ENCODE assay signal across 23 mouse cellular contexts in the genomic region with DNA sequence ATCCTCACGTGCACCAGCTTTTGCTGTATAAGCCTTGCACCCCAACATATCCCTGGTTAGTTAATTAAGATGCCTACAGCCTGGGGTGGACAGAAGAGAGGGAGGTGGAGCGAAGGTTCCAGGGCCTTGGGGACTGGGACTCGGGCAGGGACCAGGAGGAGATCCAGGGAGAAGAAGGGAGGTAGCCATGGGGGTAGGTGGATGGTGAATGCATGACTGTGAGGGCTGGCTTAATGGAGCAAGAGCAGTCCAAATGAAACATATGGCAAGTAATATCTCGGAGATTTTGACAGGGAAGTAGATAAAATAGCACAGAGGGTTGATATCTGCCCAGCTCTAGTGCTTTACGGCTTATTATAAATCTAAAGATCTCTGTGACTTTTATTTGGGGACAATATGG. TPM values are rescaled to one million over a fixed set of nuclear protein-coding genes. Genes with fewer than 3 reads are reported as not detected.
DNase-seq lines count a peak whose midpoint lies in the region; ATAC-seq and TF ChIP-seq lines count a peak whose summit lies in the region.
"Had no signal": no experiment of that assay in that cellular context is flagged by ENCODE, and none has a peak within 500 bp of the region (broad histone marks: within the 10 kb centered on the region; RNA-seq: fewer than 3 reads in every experiment).

No protein-coding gene starts in this region.

- H3K4me1 ChIP-seq in cerebellum, adult 2 months (ENCODE audit: control insufficient read depth, insufficient read depth, low read length): peaks cover 46% of the 10 kb centered on the region
- H3K4me1 ChIP-seq: embryonic facial prominence, embryonic 13.5 days; forebrain, embryonic 12.5 days had no signal

- ATAC-seq in cerebellum, adult (ENCODE audit: insufficient number of reproducible peaks, low FRiP score, low TSS enrichment): 0 out of 2 replicates have a peak, but pooled peaks have one; percentile 17
- ATAC-seq: activated CD4-positive, CD25-positive, alpha-beta regulatory T cell, adult 4 months; CD4-positive, CD25-positive, alpha-beta regulatory T cell, adult 4 months; forebrain, embryonic 14.5 days; forebrain, embryonic 16.5 days; Patski had no signal

- 28% methylated on average over 5 of the region's 5 CpGs for WGBS in cerebellum, adult 2 months

- TF ChIP-seq POLR2A in cerebellum, adult 2 months (IDR thresholded peaks at IDR 0.05; ENCODE audit: borderline replicate concordance, insufficient read depth, low read length): no peak

- H3K27ac ChIP-seq in cerebellum, adult 2 months (ENCODE audit: insufficient read depth, low read length): peak overlapping the region; percentile 77; the same call in 1 of the 2 replicates
- H3K27ac ChIP-seq: embryonic facial prominence, embryonic 13.5 days; embryonic facial prominence, embryonic 15.5 days; forebrain, embryonic 10.5 days; forebrain, embryonic 12.5 days had no signal

- H3K4me3 ChIP-seq in cerebellum, adult 2 months (replicated peaks; ENCODE audit: insufficient read depth, low read depth, low read length): no peak overlapping the region
- H3K4me3 ChIP-seq: embryonic facial prominence, embryonic 13.5 days; embryonic facial prominence, embryonic 15.5 days; erythroblast, embryonic 14.5 days; forebrain, embryonic 10.5 days; forebrain, embryonic 12.5 days had no signal

- H3K27me3 ChIP-seq in cerebellum, adult 2 months (ENCODE audit: control insufficient read depth, insufficient read depth, low read length): no peaks in the 10 kb centered on the region
- H3K27me3 ChIP-seq: CH12.LX; embryonic facial prominence, embryonic 13.5 days; embryonic facial prominence, embryonic 15.5 days; forebrain, embryonic 12.5 days had no signal

- no peak for TF ChIP-seq CTCF in cerebellum, adult 2 months (IDR thresholded peaks at IDR 0.05; ENCODE audit: borderline replicate concordance, insufficient read depth, low read depth, low read length)

- no peak for DNase-seq in cerebellum, postnatal 10 days
- DNase-seq in cerebellum, adult 2 months: peak in 1 of 2 experiments; percentile 59
- DNase-seq in cerebellum, adult 11-12 months: no peak
- peak; percentile 50 for DNase-seq in cerebellum, adult 9-11 months
- no peak for DNase-seq in cerebellum, adult 11 months
- DNase-seq: adrenal gland, adult 8-10 months; adrenal gland, postnatal 14 days; adrenal gland, postnatal 36 days; B cell, adult 2 months; embryo, embryonic 11 days had no signal

RNA-seq across cellular contexts. Expression of a gene that starts 21.6 kb away (rescaled TPM):
- 7.3 and 8.2 TPM in 2 replicates for polyA plus RNA-seq in cerebellum, adult 2 months (2012; rRNA removed)
- polyA plus RNA-seq: activated CD4-positive, CD25-positive, alpha-beta regulatory T cell, adult 4 months; CD4-positive, CD25-positive, alpha-beta regulatory T cell, adult 4 months; erythroblast, embryonic 14.5 days; G1E; Patski had no signal
